Mouse (Mus musculus): ENCODE data around the gene Atf6. TPM values are rescaled to one million over a fixed set of nuclear protein-coding genes. Genes with fewer than 3 reads are reported as not detected.

Atf6 gene
- polyA plus RNA-seq, 1 experiment, result 43.1 TPM

DNA sequence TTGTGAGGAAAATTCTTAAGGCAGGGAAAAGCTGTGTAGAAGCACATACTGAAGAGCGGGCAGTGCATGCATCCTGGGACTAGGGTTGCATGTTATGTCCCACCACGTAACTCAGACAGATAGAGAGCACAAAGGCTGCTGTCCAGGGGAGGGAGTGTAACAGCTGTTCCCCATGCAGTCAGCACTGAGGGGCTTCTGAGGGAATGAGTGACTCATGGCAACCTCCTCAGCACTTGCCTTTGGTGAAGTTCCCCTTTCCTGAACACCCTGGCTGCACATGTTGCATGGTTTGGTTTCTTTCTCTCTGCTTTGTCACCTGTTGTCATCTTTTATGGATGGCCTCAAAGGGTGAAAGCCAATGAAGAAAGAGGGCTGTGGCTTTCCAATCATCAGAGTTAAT, 165.3 kb downstream of the Atf6 start:
- Histone ChIP-seq H3K4me1 (ENCODE audit: control insufficient read depth, insufficient read depth, low read length) (peaks cover 49% of the 10 kb centered on the region), H3K27ac (ENCODE audit: insufficient read depth, low read depth, low read length) (no peak overlapping the region), H3K4me3 (ENCODE audit: insufficient read depth, low read length) (no peak overlapping the region)
- TF ChIP-seq POLR2A (IDR thresholded peaks at IDR 0.05; ENCODE audit: borderline replicate concordance, low read depth, low read length) (no peak), CTCF (IDR thresholded peaks at IDR 0.05; ENCODE audit: low read depth, low read length) (no peak)

DNA sequence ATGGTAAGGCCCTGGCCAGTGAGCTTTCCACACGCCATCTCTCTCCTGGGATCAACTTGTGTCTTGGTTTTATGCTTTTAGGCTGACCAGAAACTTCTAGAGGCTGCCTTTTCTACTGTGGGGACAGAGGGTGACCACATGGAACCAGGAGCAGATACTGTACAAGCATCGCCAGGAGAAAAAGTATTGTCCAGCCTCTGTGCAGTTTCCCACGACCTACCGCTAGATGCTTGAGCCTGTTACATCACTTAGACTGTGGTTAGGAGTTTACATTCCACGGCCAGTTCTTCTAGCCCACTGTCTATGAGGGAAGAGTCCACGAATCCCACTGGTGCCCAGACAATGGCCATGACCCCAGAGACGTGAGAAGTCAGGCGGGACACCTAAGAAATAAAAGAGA, 166.0 kb downstream of the Atf6 start:
- peaks cover 46% of the 10 kb centered on the region for H3K4me1 ChIP-seq (ENCODE audit: control insufficient read depth, insufficient read depth, low read length)
- no peak overlapping the region for H3K27ac ChIP-seq (ENCODE audit: insufficient read depth, low read depth, low read length)
- TF ChIP-seq POLR2A (IDR thresholded peaks at IDR 0.05; ENCODE audit: borderline replicate concordance, low read depth, low read length) (no peak), CTCF (IDR thresholded peaks at IDR 0.05; ENCODE audit: low read depth, low read length) (no peak)
- no peak overlapping the region for H3K4me3 ChIP-seq (ENCODE audit: insufficient read depth, low read length)

DNA sequence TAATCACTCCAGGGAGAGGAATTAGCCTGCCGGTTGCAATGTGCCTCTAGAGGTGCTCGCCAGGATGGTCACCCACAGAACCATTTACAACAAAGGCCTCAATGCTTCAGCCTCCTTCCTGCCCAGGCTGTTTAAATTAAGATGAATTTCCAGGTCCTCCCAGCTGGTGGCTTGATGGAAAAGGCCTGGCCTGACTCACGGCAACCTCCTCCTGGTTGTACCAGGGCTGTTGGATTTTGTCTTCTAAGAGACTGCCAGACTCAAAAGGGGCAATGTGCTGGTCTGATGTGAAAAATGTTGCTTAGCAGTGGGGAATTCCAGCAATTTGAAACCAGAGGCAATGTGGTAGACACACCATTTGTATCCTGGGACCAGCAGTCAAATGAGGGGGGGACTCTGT, 166.4 kb downstream of the Atf6 start:
- no peak overlapping the region for H3K4me3 ChIP-seq (ENCODE audit: insufficient read depth, low read length)
- no peak overlapping the region for H3K27ac ChIP-seq (ENCODE audit: insufficient read depth, low read depth, low read length)
- no peak for TF ChIP-seq CTCF (IDR thresholded peaks at IDR 0.05; ENCODE audit: low read depth, low read length)
- no peak for TF ChIP-seq POLR2A (IDR thresholded peaks at IDR 0.05; ENCODE audit: borderline replicate concordance, low read depth, low read length)
- peaks cover 42% of the 10 kb centered on the region for H3K4me1 ChIP-seq (ENCODE audit: control insufficient read depth, insufficient read depth, low read length)

DNA sequence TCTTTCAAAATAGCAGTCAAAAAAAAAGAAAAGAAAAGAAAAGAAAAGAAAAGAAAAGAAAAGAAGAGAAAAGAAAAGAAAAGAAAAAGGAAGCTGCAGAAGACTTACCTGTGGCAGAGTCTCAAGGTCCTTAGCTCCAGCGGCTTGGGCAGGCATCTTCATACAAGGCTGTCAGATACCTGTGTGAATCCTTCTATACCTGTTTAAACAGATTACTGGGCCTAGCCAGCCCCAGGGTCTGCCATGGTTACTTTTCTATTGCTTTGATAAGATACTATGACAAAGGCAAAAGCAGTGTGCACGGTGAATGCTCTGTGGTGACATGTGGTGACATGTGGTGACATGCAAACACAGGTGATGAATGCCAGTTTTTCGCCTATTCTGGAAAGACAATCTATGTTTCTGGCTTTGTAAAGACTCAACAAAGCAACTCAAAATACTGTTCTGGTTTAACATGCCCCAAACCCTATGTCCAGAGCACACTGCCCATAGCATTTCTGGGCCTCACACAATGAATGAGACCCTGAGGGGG, 167.0 kb downstream of the Atf6 start:
- H3K4me1 ChIP-seq (ENCODE audit: control insufficient read depth, insufficient read depth, low read length), result peaks cover 37% of the 10 kb centered on the region
- TF ChIP-seq POLR2A (IDR thresholded peaks at IDR 0.05; ENCODE audit: borderline replicate concordance, low read depth, low read length) (no peak), CTCF (IDR thresholded peaks at IDR 0.05; ENCODE audit: low read depth, low read length) (no peak)
- H3K4me3 ChIP-seq (ENCODE audit: insufficient read depth, low read length), result no peak overlapping the region
- no peak overlapping the region for H3K27ac ChIP-seq (ENCODE audit: insufficient read depth, low read depth, low read length)

DNA sequence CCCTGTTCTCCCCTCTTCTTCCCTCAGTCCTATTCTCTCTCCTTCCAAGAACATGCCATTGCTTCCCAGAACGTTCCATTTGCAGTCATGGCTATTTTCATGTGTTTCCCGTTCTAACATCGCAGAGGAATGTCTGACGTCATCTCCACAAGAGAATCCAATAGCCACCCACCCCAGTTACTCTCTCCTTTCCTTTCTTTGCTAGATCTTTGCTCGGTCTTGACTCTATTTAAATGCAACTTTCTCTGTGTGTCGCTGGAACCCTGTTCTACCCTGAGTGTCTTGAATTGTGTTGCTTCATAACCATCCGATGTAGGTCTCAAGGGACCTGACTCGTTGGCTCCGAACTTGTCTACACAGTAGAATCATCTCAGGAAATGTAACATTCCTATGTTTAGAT, 168.0 kb downstream of the Atf6 start:
- TF ChIP-seq CTCF (IDR thresholded peaks at IDR 0.05; ENCODE audit: low read depth, low read length) (no peak), POLR2A (IDR thresholded peaks at IDR 0.05; ENCODE audit: borderline replicate concordance, low read depth, low read length) (no peak)
- no peak overlapping the region for H3K4me3 ChIP-seq (ENCODE audit: insufficient read depth, low read length)
- peaks cover 29% of the 10 kb centered on the region for H3K4me1 ChIP-seq (ENCODE audit: control insufficient read depth, insufficient read depth, low read length)
- no peak overlapping the region for H3K27ac ChIP-seq (ENCODE audit: insufficient read depth, low read depth, low read length)

DNA sequence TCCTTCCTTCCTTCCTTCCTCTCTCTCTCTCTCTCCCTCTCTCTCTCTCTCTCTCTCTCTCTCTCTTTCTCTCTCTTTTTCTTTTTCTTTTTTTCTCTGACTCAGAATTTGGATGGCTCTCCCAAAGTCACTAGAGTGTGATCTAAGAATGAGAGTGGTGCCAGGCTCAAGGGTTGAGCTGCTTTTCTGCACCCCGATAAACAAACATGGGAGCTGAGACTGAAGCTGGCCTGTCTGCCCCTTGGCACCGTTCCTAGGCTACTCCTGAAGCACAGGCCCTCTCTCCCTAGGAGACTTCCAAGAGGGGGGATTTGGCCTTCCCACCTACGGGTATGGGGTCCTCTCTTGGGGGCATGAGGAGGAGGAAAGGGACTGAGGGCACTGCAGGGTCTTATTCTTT, 168.8 kb downstream of the Atf6 start:
- H3K4me1 ChIP-seq (ENCODE audit: control insufficient read depth, insufficient read depth, low read length), result peaks cover 22% of the 10 kb centered on the region
- TF ChIP-seq CTCF (IDR thresholded peaks at IDR 0.05; ENCODE audit: low read depth, low read length) (no peak), POLR2A (IDR thresholded peaks at IDR 0.05; ENCODE audit: borderline replicate concordance, low read depth, low read length) (no peak)
- H3K4me3 ChIP-seq (ENCODE audit: insufficient read depth, low read length), result no peak overlapping the region
- H3K27ac ChIP-seq (ENCODE audit: insufficient read depth, low read depth, low read length), result no peak overlapping the region

DNA sequence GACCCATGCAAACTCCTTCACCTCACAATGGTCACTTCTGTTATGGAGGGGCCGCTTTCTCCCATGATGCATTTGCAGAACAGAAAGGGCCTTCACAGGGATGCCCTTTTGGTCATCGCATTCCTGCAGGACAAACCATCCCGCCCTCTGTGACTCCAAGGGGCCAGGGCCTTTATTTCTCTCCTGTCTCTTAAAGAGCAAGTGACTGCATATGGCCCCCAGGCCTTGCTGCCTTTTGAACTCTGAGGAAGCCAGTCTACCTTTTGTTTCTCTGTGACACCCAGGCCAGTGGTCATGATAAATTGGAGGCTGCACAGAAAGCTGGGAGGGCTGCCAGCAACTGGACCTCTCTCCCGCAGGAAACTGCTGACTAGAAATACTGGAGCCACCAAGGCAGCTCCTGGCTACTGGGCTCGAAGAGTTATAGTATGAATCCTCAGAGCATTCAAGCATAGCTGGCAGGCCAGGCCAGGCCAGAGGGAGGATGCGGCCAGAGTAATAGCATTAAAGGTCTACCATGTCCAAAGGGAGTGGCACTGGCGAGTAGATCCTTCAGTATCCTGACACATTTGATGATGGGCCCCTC, 169.7 kb downstream of the Atf6 start:
- TF ChIP-seq POLR2A (IDR thresholded peaks at IDR 0.05; ENCODE audit: borderline replicate concordance, low read depth, low read length), result no peak
- no peak for TF ChIP-seq CTCF (IDR thresholded peaks at IDR 0.05; ENCODE audit: low read depth, low read length)
- no peak overlapping the region for H3K27ac ChIP-seq (ENCODE audit: insufficient read depth, low read depth, low read length)
- H3K4me1 ChIP-seq (ENCODE audit: control insufficient read depth, insufficient read depth, low read length), result peaks cover 13% of the 10 kb centered on the region
- no peak overlapping the region for H3K4me3 ChIP-seq (ENCODE audit: insufficient read depth, low read length)

DNA sequence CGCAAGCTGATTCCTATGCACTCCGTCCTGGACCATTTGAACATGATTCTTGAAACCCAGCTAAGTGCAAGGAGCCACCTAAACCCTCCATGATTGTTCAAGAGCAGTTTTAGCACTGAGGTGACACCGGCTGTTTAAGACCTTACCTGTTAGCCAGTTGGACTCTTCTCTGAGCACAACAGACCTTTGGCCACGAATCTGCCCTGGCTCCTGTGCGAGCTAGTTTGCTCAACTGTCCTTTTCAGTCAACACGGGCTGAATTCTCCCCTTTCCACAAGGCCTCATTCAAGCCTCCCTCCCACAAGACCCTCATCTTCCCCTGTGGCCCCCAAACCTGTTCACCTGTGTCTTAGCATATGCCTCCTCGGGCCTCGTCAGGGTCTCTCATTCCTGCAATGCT, 170.6 kb downstream of the Atf6 start:
- Histone ChIP-seq H3K4me3 (ENCODE audit: insufficient read depth, low read length) (no peak overlapping the region), H3K27ac (ENCODE audit: insufficient read depth, low read depth, low read length) (no peak overlapping the region), H3K4me1 (ENCODE audit: control insufficient read depth, insufficient read depth, low read length) (peaks cover 4% of the 10 kb centered on the region)
- no peak for TF ChIP-seq POLR2A (IDR thresholded peaks at IDR 0.05; ENCODE audit: borderline replicate concordance, low read depth, low read length)
- no peak for TF ChIP-seq CTCF (IDR thresholded peaks at IDR 0.05; ENCODE audit: low read depth, low read length)

DNA sequence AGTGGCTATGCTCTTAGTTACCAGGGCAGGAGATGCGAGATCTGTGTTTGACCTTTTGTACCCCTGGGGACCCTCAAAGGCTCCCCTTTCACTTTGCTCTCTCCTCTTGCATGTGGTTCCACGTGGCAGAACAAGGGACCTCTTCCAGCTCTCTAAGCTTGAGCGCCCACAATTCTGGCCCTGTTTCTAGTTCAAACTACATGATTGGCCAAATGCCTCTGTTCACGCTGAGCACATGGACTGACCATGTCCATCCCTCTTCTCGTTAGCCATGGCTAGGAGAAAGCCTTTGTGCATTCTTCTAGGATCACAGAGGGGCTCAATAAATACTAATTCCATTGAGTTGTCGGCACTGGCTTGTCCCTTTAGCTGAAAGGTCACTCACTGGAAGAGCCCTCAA, 172.2 kb downstream of the Atf6 start:
- Histone ChIP-seq H3K4me3 (ENCODE audit: insufficient read depth, low read length) (no peak overlapping the region), H3K27ac (ENCODE audit: insufficient read depth, low read depth, low read length) (no peak overlapping the region), H3K4me1 (ENCODE audit: control insufficient read depth, insufficient read depth, low read length) (no peaks in the 10 kb centered on the region)
- TF ChIP-seq CTCF (IDR thresholded peaks at IDR 0.05; ENCODE audit: low read depth, low read length), result no peak
- no peak for TF ChIP-seq POLR2A (IDR thresholded peaks at IDR 0.05; ENCODE audit: borderline replicate concordance, low read depth, low read length)

DNA sequence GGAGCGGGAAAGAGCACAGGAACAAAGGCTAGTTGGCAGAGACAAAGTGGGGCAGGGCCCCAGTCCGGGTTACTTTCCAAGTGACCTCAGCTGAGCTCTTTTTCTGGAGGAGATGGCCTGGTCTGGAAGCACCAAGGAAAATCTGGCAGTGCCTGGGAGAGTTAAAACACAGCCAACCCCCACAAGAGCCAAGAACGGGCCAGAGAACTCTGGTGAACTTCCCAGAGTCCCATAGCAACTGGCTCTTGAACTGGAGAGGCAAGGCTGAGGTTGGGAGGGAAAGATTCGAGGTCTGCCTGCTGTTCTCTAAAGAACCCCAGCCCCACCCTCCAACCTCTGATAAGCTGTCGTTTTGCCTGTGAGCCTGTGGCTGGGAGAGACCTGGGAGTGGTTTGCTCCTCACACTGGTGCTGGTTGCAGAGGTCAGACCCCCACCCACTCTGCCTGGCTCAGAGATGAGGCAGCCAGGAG, 172.7 kb downstream of the Atf6 start:
- no peak for TF ChIP-seq CTCF (IDR thresholded peaks at IDR 0.05; ENCODE audit: low read depth, low read length)
- no peak for TF ChIP-seq POLR2A (IDR thresholded peaks at IDR 0.05; ENCODE audit: borderline replicate concordance, low read depth, low read length)
- Histone ChIP-seq H3K27ac (ENCODE audit: insufficient read depth, low read depth, low read length) (no peak overlapping the region), H3K4me1 (ENCODE audit: control insufficient read depth, insufficient read depth, low read length) (no peaks in the 10 kb centered on the region), H3K4me3 (ENCODE audit: insufficient read depth, low read length) (no peak overlapping the region)
